Mouse (Mus musculus) bone marrow macrophage, adult 2 months (primary cell): ENCODE results near the gene Vezf1.

Experiments
- CTCF ChIP-seq: IDR thresholded peaks from 2 replicates; pipeline ENCODE4 v1.5.1; 2012; ENCODE audit warnings: low read depth, mild to moderate bottlenecking, low read length, moderate library complexity
- POLR2A ChIP-seq: IDR thresholded peaks from 2 replicates; pipeline ENCODE4 v1.6.1; 2012; ENCODE audit warnings: mild to moderate bottlenecking, low read depth, low read length, borderline replicate concordance

- TF ChIP-seq CTCF = no peak
- no peak for TF ChIP-seq POLR2A
Measured at GRCm38 (mm10) chr11:88117356-88118090, 49.4 kb downstream of the Vezf1 start.
